Mouse (Mus musculus) layer of hippocampus, adult 2 months (tissue): Measurements from ENCODE around the gene Ifit2. TPM values are rescaled to one million over a fixed set of nuclear protein-coding genes. Genes with fewer than 3 reads are reported as not detected.

Experiments
- DNase-seq, 2 experiments: peaks; one replicate each; pipeline ENCODE4 v3.0.0; 2022; ENCODE audit warnings: low spot score in 2 of 2
- H3K27ac ChIP-seq: fragments of 200-600 bp; 2 replicates; pipeline ENCODE4 v1.8.1; 2022
- H3K4me3 ChIP-seq: fragments of 200-600 bp; 2 replicates; pipeline ENCODE4 v1.8.1; 2022; ENCODE audit warnings: mild to moderate bottlenecking
- CTCF ChIP-seq: fragments of 200-600 bp; conservative IDR thresholded peaks from 2 replicates; pipeline ENCODE4 v1.8.1; 2022; ENCODE audit warnings: antibody characterized with exemption, mild to moderate bottlenecking, moderate library complexity
- total RNA-seq, 2 experiments: library from RNA; stranded (reverse); gene quantifications; 2 replicates each; pipeline ENCODE4 v1.2.3; 2021

The Ifit2 gene
- total RNA-seq, 2 experiments from 2014 or later, result 4.4 to 5.6 TPM

- H3K4me3 ChIP-seq, result no peak overlapping the region
- no peak for TF ChIP-seq CTCF
- H3K27ac ChIP-seq, result no peak overlapping the region
- DNase-seq, result no peak
Measured at GRCm38 (mm10) chr19:34521978-34522377, 28.5 kb upstream of the Ifit2 start.

- H3K4me3 ChIP-seq, result no peak overlapping the region
- H3K27ac ChIP-seq, result peak overlapping the region; percentile 46; the same call in 1 of the 2 replicates
- DNase-seq, result no peak
- TF ChIP-seq CTCF, result no peak
Measured at GRCm38 (mm10) chr19:34523106-34523725, 27.3 kb upstream of the Ifit2 start.

- Histone ChIP-seq H3K27ac (no peak overlapping the region), H3K4me3 (no peak overlapping the region; the same call in 1 of the 2 replicates)
- DNase-seq, result no peak
- no peak for TF ChIP-seq CTCF
Measured at GRCm38 (mm10) chr19:34524646-34525045, 25.8 kb upstream of the Ifit2 start.

DNA sequence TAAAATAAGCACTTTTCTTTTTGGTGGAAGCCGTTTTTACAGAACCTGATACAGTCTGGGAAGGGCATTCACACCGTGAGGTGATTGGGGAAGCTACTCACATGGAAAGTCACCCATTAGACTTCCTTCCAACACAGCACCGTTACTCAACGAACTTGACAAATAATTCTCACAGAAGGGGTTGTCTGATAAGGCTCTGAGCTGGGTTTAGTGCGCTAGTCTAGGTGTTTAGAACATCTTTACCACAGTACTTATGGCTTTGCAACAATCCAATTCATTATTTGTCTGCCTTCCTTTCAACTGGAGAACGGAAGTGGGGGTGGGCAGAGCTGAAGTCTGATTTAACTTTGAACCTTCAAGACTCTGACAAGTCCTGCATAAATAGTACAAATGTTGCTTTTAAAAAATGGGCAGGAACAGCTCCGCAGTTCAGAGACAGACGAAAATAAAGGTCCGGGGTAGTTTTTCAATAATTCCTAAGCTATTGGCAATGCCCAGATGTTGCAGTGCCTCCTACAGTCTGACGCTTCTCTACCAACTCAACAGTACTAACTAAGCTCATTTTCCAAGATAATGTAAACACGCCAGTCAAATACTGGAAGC is 24.1 kb upstream of the Ifit2 start:
- peak overlapping the region; percentile 92 for H3K4me3 ChIP-seq
- DNase-seq, result no peak
- peak overlapping the region; percentile 95 for H3K27ac ChIP-seq
- peak; percentile 56 for TF ChIP-seq CTCF

DNA sequence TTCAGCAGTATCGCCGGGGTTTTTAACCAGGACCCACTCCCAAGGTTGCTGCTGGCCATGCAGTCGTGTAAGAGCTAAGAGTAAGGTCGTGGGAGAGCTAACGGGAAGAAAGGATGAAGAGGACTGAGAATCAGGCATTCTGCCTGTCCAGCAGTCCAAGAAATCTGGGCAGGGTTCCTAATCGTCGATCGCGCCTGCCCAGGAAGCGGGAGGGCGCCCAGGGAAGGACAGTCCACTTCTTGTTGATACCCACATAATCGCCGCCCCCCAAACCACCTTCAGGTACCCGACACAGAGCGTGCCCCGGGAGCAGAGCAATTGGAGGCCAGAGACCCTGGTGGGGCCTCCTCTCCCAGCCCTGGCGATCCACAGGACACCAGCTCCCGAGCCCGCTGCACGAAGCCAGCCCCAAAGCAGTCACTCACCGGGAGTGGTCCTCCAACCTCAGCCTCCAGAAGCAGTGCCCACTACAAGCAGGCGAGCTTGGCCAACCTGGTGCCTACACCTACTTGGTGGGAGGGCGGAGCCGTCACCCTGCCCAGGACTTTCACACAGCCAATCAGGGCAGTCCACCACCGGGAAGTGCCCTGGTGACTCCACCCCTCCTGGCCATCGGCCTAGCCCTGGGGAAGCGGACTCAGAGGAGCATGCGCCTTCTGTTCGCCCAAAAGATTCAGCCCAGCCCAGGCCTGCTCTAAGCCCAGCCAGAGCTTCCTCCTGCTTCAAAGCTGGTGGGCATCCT is 23.4 kb upstream of the Ifit2 start, which contains the start of gene Lipa:
TSS of gene Lipa (minus strand) at position 534 of the 742 bp plus-strand sequence.
- H3K27ac ChIP-seq, result peak within 1 kb of the TSS; percentile 95
- DNase-seq, result peak; percentile 94 to 96
- TF ChIP-seq CTCF, result no peak
- H3K4me3 ChIP-seq, result peak within 1 kb of the TSS; percentile 92

DNA sequence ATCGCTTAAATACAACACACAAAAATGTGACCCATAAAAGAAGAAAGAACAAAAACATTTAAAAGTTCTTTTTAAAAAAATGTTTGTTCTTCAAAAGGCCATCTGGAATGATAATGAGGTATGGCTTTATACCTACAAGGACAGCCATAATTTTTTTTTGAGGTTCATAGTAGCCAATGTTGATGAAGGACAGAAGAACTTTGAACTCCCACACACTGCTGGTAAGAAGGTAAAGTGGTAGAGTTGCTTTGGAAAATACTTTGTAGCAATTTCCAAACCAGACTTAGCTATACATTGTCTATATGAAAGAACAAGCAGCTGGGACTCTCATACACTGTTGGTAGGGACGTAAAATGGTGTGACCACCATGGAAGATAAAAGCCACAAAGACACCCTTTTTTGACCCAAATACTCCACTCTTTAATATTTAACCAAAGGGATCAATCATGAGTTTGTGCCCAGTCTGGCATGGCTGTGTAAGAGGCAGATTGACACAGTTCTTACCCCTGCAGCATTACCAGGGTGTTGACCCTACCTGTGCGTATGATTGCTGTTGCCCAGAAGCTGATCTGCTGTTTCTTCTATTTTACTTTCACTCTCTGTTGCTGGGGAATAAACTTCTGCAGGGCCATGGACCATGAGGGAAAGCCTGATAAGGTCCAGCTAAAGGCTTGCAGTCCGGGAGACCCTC is 18.3 kb upstream of the Ifit2 start:
- no peak for DNase-seq
- Histone ChIP-seq H3K27ac (no peak overlapping the region), H3K4me3 (no peak overlapping the region)
- no peak for TF ChIP-seq CTCF

DNA sequence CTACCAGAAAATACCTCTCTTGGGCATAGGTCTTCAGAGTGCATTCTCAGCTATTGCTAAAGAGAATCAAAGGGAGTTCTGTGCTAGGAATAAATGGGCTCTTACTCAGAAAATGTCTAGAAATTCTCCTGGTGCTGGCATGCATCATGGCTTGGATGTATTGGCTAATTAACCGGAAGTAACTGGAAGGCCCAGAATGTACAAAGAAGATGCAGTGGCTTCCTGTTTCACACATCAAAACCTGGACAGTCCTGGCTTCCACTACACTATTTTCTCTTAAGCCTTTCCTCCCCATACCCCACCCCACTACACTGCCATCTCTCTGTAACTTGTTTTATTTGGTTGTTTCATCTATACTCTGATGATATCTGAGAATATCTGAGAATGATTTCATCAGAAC is 11.1 kb upstream of the Ifit2 start:
- no peak for TF ChIP-seq CTCF
- Histone ChIP-seq H3K27ac (no peak overlapping the region), H3K4me3 (no peak overlapping the region)
- no peak for DNase-seq

- no peak for TF ChIP-seq CTCF
- Histone ChIP-seq H3K4me3 (no peak overlapping the region), H3K27ac (no peak overlapping the region)
- no peak for DNase-seq
Measured at GRCm38 (mm10) chr19:34546211-34546610, 4.3 kb upstream of the Ifit2 start.

DNA sequence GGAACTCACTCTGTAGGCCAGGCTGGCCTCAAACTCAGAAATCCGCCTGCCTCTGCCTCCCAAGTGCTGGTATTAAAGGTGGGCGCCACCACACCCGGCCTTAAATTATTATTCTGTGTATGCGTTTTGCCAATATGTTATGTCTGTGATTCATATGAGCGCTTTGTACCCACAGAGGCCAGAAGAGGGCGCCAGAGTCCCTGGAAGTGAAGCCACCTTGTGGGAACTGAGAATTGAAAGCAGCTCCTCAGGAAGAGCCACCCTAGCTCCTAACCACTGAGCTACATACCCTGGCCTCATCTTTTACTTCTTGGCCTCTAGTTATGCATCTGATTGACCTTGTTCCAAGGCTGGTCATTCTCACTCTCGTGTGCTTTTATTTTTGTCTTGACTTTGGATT is 2.5 kb upstream of the Ifit2 start:
- H3K4me3 ChIP-seq, result no peak overlapping the region
- peak; percentile 85 for TF ChIP-seq CTCF
- no peak overlapping the region for H3K27ac ChIP-seq
- DNase-seq, result peak; percentile 43 to 77

- DNase-seq, result no peak
- Histone ChIP-seq H3K4me3 (peak overlapping the region; percentile 69), H3K27ac (peak overlapping the region; percentile 72)
- no peak for TF ChIP-seq CTCF
Measured at GRCm38 (mm10) chr19:34550205-34550533, 325 bp upstream of the Ifit2 start.

DNA sequence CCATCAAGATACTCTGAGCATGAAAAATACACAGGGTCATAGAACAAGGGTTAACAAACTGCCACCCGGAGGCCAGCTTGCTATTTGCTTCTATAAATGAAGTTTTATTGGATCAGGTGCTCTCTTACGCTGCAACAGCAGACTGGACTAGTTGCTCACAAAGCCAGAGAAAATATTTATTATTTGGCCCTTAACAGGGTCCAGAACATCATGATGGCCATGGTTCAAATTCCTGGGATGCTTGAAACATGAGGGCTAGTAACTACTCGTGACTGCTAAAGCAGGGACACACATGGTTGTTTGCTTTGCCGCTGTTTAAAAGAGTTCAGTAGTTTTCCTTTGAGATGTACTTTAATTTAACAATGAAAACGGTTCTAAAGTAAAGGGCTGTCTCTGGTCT is 1.5 kb downstream of the Ifit2 start:
- no peak overlapping the region; the same call in 1 of the 2 replicates for H3K27ac ChIP-seq
- no peak for DNase-seq
- 0 out of 2 replicates have a peak, but pooled peaks have one; percentile 20 for TF ChIP-seq CTCF
- no peak overlapping the region for H3K4me3 ChIP-seq

DNA sequence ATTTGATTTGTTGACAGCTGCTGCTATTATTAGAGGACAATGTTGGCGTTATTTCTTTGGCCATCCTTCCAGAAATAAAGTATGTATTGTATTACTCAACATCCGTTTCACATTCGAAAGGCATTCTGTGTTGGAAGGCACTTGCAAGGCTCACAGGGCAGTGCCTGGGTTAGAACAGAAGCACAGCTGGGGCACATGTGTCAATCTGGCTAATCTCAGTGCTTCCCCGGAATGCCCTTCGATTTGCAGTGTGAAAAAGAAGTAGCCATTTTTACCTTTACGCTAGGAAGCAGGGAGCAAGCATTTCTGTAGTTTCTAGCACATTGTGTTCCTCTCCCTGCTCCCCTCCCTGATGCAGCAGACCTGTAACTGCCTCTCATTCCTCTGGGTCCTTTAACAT is 2.5 kb downstream of the Ifit2 start:
- Histone ChIP-seq H3K4me3 (no peak overlapping the region), H3K27ac (peak overlapping the region; percentile 43; the same call in 1 of the 2 replicates)
- TF ChIP-seq CTCF, result no peak
- DNase-seq, result no peak

DNA sequence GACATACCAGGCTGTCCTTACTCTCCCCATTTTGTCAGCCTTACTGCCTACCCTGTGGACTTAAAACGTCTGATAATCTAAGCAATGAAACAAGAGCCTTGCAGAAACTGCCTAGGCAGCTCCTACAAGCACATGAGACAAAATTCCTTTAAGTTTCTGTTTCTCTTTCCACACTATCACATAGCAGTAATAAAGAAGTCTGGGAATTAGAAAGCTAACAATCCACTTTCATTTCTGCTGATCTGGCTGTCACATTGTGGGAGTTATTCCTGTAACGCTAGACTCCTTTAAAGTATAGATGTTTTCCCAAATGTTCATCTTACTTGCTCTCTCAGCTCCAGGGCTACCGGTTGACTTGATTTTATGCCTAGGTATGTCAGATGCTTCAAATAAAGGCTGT is 3.0 kb downstream of the Ifit2 start:
- no peak for DNase-seq
- H3K4me3 ChIP-seq, result no peak overlapping the region
- H3K27ac ChIP-seq, result peak overlapping the region; percentile 43; the same call in 1 of the 2 replicates
- TF ChIP-seq CTCF, result no peak
